Mouse (Mus musculus) liver, embryonic 15.5 days (tissue): Measurements from ENCODE around the gene Hoxd8. TPM values are rescaled to one million over a fixed set of nuclear protein-coding genes. Genes with fewer than 3 reads are reported as not detected.

ENCODE experiments used
- ATAC-seq: fragments of 200-750 bp; cut with Nextera tagmentation; 2 replicates; pipeline ENCODE4 v1.8.0; 2017; ENCODE audit warnings: moderate number of reproducible peaks, mild to moderate bottlenecking, moderate library complexity; ENCODE audit not compliant: insufficient read depth
- H3K27ac ChIP-seq: fragments of 300-500 bp; sonication (generic); replicated peaks from 2 replicates; pipeline ENCODE4 v1.5.1; 2015; ENCODE audit warnings: mild to moderate bottlenecking, inconsistent platforms
- H3K27me3 ChIP-seq: fragments of 300-500 bp; sonication (generic); 2 replicates; pipeline ENCODE4 v1.6.1; 2015; ENCODE audit warnings: mild to moderate bottlenecking, inconsistent platforms
- H3K36me3 ChIP-seq: fragments of 300-500 bp; sonication (generic); replicated peaks from 2 replicates; pipeline ENCODE4 v1.6.1; 2015; ENCODE audit warnings: moderate library complexity, mild to moderate bottlenecking, inconsistent platforms
- H3K4me1 ChIP-seq: fragments of 300-500 bp; sonication (generic); replicated peaks from 2 replicates; pipeline ENCODE4 v1.6.1; 2015; ENCODE audit warnings: inconsistent platforms
- H3K4me2 ChIP-seq: fragments of 300-500 bp; sonication (generic); 2 replicates; pipeline ENCODE4 v1.6.1; 2015; ENCODE audit warnings: moderate library complexity, mild to moderate bottlenecking, inconsistent platforms
- H3K4me3 ChIP-seq: fragments of 300-500 bp; sonication (generic); replicated peaks from 2 replicates; pipeline ENCODE4 v1.5.1; 2015; ENCODE audit warnings: mild to moderate bottlenecking, inconsistent platforms
- H3K9ac ChIP-seq: fragments of 300-500 bp; sonication (generic); 2 replicates; pipeline ENCODE4 v1.6.1; 2015; ENCODE audit warnings: moderate library complexity, mild to moderate bottlenecking, inconsistent platforms
- H3K9me3 ChIP-seq: fragments of 300-500 bp; sonication (generic); replicated peaks from 2 replicates; pipeline ENCODE4 v1.6.1; 2016; ENCODE audit warnings: inconsistent platforms
- WGBS: fragments of 180-500 bp; shearing (Covaris S2); methylation state at CpG from one replicate; pipeline ENCODE4 v1.1.7; 2015; ENCODE audit warnings: mixed read lengths; ENCODE audit not compliant: insufficient replicate concordance; 5-methylcytosine and 5-hydroxymethylcytosine counted together
- polyA plus RNA-seq: library from polyadenylated mRNA; unstranded; fragments of >200 nt; fragmentation: Nextera tagmentation; extraction: Ambion mirVana; gene quantifications from 2 replicates; pipeline ENCODE4 v1.2.1, GENCODE M21; 2015

Hoxd8 gene
- polyA plus RNA-seq, 1 experiment from 2014 or later: 0.05 TPM

DNA sequence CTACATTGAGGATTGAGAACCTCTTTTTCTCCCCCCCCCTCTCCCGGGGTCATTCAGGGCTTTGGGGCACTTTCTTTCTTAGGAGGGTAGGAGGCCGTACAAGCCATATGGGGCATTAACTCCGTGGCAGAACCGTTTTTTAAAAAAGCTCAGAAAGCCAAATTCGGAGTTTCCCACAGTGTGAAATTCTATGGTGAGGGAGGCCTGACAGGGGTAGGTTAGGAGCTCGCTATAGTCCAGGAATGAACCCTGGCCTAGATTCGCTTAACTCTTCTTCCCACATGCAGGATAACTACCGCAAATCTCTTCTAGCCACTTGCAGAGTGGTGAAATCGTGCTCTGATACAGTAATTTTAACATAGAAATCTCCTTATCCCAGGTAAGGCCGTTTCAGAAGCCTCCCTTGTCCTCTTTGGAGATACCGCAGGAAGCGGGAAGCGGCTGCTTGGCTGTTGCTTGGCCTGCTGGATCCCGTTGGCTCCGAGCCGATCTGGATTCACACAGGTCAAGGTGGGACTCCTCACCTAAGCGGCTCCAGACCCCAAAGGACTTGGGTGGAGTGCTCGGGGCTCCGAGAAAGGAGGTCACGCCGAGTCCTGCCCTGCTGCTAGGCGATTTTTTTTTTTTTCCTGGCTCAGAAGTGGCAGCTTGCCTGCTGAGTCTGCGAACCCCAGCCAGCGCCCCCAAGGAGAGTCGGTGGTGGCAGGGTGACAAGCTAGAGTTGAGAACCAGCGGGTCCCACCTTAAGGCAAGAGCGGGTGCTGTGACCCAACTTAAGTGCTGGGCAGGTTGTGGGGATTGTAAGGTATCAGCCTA, 30.8 kb downstream of the Hoxd8 start:
- Histone ChIP-seq H3K4me2 (no peak overlapping the region), H3K4me3 (no peak overlapping the region), H3K9ac (no peak overlapping the region), H3K27me3 (peaks cover 100% of the 10 kb centered on the region), H3K4me1 (no peaks in the 10 kb centered on the region), H3K27ac (no peak overlapping the region), H3K36me3 (no peaks in the 10 kb centered on the region), H3K9me3 (no peaks in the 10 kb centered on the region)
- no peak for ATAC-seq
- WGBS: 9% methylated on average over 27 of the region's 27 CpGs

DNA sequence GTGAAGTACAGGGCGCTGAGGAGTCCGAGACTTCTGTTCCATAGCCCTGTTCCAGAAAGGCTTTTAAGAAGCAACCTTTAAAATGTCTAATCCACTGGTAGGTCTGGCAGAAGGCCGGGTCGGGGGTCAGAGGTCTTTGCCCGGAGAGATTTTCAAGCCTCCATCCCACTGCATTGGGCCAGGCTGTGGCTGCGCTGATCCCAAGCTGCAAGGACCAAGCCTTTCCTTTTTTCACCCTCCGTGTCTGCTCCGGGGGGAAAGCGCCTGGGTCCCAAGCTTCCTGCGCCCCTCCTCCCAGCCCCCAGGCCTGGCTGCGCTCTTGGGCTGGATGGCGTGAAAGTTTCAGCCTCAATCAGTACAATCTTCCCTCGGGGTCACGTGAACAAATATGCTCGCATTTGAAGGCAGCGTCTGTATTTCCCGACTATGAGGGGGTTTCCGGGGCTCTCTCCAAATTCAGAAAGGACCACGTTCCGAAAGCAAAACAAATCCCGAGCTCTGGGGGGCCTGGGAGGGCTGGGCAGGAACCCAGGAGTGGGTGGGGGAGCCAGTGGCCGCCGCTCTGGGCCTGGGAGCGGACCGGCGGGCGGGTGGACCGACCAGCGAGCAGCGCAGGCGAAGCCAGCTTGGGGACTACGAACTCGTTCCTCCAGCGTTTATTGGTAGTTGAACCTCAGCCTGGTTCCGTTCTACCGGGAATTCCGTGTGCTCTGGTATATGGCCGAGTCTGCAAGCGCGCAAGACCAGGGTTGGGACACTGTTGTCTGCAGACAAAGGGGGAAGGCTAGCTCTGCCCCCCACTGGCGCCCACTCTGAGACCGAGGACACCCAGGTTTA, 31.7 kb downstream of the Hoxd8 start:
- Histone ChIP-seq H3K27ac (no peak overlapping the region), H3K27me3 (peaks cover 100% of the 10 kb centered on the region), H3K4me2 (no peak overlapping the region; the same call in 1 of the 2 replicates), H3K4me1 (no peaks in the 10 kb centered on the region), H3K9ac (no peak overlapping the region), H3K36me3 (no peaks in the 10 kb centered on the region), H3K4me3 (no peak overlapping the region), H3K9me3 (no peaks in the 10 kb centered on the region)
- WGBS: 2% methylated on average over 42 of the region's 42 CpGs
- no peak for ATAC-seq

DNA sequence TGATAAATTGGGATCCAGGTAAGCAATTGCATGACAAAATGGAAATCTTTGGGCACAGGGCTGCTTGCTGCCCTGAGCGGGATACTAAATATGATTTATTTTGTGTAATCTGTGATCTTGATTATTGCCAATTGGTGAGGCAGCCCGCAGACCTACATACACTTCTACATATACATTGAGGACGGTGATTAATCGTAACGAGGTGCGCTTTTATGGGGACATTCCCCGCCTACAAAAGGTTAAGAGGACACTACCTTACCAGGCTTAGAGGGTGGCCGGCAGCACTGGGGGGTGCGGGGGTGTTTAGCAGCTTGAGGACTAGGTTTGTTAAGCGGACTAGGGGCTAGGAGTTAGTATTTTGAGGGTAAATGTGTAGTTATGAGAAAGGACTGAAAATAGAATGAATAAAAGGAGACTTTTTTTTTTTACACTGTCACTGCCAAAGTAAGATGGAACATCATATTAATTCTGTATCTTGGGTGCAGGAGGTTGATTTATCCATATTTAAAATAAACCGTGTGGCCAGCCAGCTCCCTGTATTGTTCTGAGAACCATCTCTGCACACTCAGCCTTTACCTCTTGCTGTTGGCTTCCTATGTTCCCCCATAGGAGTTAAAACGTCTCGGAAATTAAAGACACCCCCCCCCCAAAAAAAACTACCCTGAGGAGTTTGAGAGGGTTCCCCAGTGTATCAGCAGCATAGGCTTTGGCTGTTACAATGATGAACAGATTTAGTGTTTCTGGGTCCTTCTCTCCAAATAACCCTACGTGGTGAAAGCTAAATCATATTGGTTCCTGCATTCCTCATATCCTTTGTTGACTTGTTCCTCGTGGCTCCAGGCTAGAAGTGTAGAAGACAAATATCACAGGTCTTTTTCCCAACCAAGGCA, 32.5 kb downstream of the Hoxd8 start:
- Histone ChIP-seq H3K27me3 (peaks cover 100% of the 10 kb centered on the region), H3K4me1 (no peaks in the 10 kb centered on the region), H3K4me3 (no peak overlapping the region), H3K4me2 (no peak overlapping the region), H3K9ac (no peak overlapping the region), H3K36me3 (no peaks in the 10 kb centered on the region), H3K9me3 (no peaks in the 10 kb centered on the region), H3K27ac (no peak overlapping the region)
- ATAC-seq: no peak
- 14% methylated on average over 15 of the region's 15 CpGs for WGBS

DNA sequence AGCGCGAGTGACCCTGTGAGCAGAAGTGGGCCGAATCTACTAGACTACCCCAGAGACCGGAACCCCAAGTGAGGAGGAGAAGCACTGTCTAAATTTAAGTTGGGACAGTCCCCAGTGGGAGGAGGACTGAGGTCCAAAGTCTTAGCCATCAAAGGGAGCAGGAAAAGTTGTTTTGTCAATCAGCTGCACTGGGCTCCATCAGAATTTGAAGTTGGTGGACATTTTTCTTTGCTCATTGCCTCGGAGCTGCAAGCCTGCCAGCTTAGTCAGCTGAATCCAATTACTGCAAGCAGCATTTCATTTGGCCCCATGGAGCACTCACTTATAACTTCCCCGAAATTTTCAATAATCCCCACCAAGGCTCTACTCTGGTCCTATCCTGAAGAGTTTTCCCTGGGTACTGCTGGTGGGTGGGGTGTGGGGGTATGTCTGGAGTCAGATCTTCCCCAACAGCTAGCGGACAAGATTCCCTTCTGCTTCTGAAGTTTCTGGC, 33.2 kb downstream of the Hoxd8 start:
- Histone ChIP-seq H3K4me2 (no peak overlapping the region), H3K9me3 (no peaks in the 10 kb centered on the region)

DNA sequence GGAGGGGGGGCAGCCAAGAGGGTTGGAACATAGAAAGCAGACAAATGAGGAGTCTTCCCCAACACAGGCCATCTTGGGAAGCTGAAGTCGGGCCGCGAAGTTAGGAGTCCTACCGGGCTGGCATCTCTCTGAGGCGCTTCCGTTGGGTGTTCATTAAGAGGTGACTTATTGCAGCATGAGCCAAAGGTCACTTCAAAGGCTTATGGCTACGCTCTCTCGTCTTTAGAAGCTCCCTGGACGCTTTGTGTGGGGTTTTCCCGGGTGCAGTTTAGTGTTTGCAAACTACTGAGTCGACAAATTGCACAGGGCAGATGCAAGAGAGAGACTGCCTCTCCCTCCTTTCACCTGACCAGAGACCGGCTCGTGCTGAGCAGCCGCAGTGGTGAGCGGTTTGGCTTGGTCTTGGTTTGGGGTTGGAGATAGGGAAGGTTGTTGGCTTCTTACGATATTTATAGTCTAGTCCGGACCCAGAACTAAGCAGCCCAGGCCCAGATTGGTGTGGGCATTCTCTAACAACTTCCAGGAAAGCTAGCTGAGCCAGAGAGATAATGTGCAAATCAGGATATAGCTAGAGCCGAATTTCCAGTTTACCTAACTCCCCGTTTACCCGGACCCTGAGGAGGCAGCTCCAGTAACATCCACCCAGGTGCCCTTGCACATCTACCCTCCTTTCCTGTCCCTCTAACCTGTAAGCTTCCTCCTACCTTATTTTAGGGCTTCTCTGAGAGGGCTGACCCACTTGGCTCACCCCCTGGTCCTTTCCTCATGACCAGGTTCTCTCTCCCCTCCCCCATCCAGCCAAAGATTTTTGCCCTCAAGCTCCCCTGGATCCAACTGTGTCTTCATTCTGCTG, 34.4 kb downstream of the Hoxd8 start:
- no peaks in the 10 kb centered on the region for H3K9me3 ChIP-seq
- 2% methylated on average over 20 of the region's 20 CpGs for WGBS
- H3K27ac ChIP-seq: no peak overlapping the region
- no peaks in the 10 kb centered on the region for H3K36me3 ChIP-seq
- H3K4me3 ChIP-seq: no peak overlapping the region
- no peak overlapping the region for H3K9ac ChIP-seq
- H3K27me3 ChIP-seq: peaks cover 99% of the 10 kb centered on the region
- ATAC-seq: no peak
- H3K4me1 ChIP-seq: no peaks in the 10 kb centered on the region
- H3K4me2 ChIP-seq: no peak overlapping the region

More for the DNA sequence above, 33.2 kb downstream of the Hoxd8 start:
- WGBS: 19% methylated on average over 7 of the region's 7 CpGs
- Histone ChIP-seq H3K4me3 (no peak overlapping the region), H3K27ac (no peak overlapping the region), H3K36me3 (no peaks in the 10 kb centered on the region), H3K27me3 (peaks cover 100% of the 10 kb centered on the region), H3K4me1 (no peaks in the 10 kb centered on the region), H3K9ac (no peak overlapping the region)
- ATAC-seq: no peak

DNA sequence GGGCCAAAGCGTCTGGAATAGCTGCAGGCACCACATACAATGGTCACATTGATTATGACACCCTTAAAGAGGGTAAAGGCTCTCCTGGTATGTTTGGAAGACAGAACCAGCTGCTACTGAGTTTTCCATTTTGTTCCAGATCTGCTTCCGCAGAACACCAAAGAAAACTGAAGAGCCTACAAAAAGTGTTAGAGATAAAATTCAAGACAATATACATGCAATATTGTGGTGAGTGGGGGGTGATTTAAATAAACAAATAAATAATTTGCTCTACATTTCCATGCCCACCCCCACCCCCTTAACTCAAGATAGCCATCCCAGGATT, 35.0 kb downstream of the Hoxd8 start:
- Histone ChIP-seq H3K9me3 (no peaks in the 10 kb centered on the region), H3K36me3 (no peaks in the 10 kb centered on the region), H3K4me2 (no peak overlapping the region), H3K9ac (no peak overlapping the region), H3K4me3 (no peak overlapping the region), H3K27me3 (peaks cover 99% of the 10 kb centered on the region), H3K27ac (no peak overlapping the region), H3K4me1 (no peaks in the 10 kb centered on the region)
- WGBS: 19% methylated on average over 2 of the region's 2 CpGs
- no peak for ATAC-seq

DNA sequence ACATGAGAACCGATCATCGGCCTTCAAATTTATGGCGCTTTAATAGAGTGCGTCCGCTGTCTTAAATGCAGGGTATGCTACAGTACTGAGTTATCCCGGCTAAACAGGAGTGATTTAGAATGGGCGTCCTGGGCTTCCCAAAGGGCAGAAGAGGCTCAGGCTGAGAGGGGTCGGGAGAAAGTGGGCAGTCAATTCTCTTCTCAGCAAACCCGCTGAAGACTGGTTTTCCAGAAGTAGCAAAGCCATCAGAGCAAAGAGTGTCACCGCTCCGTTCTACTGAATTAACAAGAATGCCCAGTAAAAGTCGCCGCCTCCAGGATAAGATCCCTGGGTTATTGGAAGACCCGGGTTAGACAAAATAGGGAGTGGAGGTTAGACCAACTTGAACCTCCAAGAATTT, 35.5 kb downstream of the Hoxd8 start:
- H3K9me3 ChIP-seq: no peaks in the 10 kb centered on the region
- H3K9ac ChIP-seq: no peak overlapping the region
- H3K27me3 ChIP-seq: peaks cover 99% of the 10 kb centered on the region
- no peaks in the 10 kb centered on the region for H3K36me3 ChIP-seq
- H3K4me1 ChIP-seq: no peaks in the 10 kb centered on the region
- no peak for ATAC-seq
- 4% methylated on average over 14 of the region's 14 CpGs for WGBS
- H3K27ac ChIP-seq: no peak overlapping the region
- no peak overlapping the region for H3K4me2 ChIP-seq
- no peak overlapping the region for H3K4me3 ChIP-seq

DNA sequence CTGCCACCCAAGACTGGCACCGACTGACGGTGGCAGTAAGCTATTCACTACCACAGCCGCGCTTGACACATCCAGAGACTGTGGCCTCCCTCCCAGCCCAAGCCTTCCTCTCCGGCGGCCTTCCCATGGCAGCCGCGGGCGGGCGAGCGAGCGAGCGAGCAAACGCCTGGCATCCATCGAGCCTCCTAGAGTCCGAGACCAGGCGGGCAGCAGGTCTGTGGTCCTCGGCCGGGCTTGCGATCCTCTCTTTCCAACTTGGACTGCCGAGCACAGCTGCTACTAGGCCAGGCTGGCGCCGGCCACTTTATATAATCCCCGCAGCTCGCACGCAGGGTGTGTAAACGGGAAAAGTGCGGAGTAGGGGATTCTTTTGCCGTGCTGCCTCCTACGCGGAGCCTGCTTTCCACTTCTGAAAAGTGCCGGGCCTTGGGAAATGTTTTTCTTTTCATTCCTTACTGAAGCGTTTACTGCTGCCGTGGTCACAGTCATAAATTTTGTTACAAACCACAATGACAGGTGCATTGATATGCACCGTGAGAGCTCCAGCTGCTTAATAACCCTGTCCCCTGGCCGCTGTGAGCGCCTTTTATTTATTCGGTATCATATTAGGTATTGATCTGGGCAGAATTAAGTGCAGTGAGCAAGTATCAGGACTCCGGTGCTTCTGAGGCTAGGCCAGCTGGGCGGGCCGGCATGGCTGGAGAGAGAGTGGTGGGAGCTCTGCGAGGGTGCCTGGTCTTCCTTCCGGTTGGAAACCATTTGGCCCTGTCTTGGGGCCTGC, 36.1 kb downstream of the Hoxd8 start:
- 3% methylated on average over 43 of the region's 43 CpGs for WGBS

DNA sequence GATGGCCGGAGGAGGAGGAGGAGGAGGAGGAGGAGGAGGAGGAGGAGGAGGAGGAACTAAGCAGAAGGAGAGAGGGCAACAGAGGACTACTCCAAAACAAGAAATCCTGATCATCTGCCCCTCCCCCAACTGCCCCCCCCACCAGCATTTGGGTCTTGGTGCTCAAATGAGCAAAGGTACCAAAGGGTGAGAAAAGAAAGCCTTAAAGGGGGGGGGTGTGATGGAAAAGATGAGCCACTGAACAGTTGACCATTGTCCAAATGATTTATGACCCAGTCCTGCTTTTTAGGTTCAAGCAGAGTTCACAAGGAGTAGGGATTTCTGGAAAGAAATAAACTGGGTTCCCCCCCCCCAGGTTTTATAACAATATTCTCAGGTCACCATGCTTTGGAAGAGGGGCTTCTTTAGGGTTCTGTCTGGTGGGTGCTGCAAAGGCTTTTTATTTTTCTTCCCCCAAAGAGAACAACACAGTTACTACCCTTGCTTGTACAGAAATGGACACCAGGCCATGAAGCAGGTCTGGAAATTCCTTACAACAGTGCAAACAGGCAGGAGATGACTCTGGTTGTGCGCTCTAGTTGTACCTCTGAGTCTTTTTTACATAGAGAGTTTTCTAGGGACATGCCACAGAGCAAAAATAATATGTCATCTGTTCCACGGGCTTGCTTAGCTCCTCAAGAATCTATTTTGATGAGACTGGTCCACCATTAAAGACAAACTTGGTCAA, 37.0 kb downstream of the Hoxd8 start:
- no peaks in the 10 kb centered on the region for H3K36me3 ChIP-seq
- no peak overlapping the region for H3K9ac ChIP-seq
- no peak overlapping the region for H3K27ac ChIP-seq
- no peak overlapping the region for H3K4me2 ChIP-seq
- H3K4me3 ChIP-seq: no peak overlapping the region
- H3K9me3 ChIP-seq: no peaks in the 10 kb centered on the region
- peaks cover 99% of the 10 kb centered on the region for H3K27me3 ChIP-seq
- WGBS: 42% methylated on average over 2 of the region's 3 CpGs
- ATAC-seq: no peak
- no peaks in the 10 kb centered on the region for H3K4me1 ChIP-seq

More for the DNA sequence above, 36.1 kb downstream of the Hoxd8 start:
- Histone ChIP-seq H3K9me3 (no peaks in the 10 kb centered on the region), H3K27me3 (peaks cover 99% of the 10 kb centered on the region), H3K4me3 (no peak overlapping the region), H3K27ac (no peak overlapping the region), H3K4me2 (no peak overlapping the region), H3K9ac (no peak overlapping the region), H3K36me3 (no peaks in the 10 kb centered on the region), H3K4me1 (no peaks in the 10 kb centered on the region)
- no peak for ATAC-seq
